Mouse (Mus musculus) heart, embryonic 11.5 days (tissue): ENCODE measurements around the gene Muc3. TPM values are rescaled to one million over a fixed set of nuclear protein-coding genes. Genes with fewer than 3 reads are reported as not detected.

Source experiments
- ATAC-seq: fragments of 200-750 bp; cut with Nextera tagmentation; replicated peaks from 2 replicates; pipeline ENCODE4 v1.8.0; 2017; ENCODE audit warnings: moderate library complexity; ENCODE audit not compliant: insufficient number of reproducible peaks, low FRiP score, low TSS enrichment
- H3K27ac ChIP-seq: fragments of 300-500 bp; sonication (generic); 2 replicates; pipeline ENCODE4 v1.5.1; 2014; ENCODE audit warnings: mild to moderate bottlenecking, low read depth, low read length
- H3K27me3 ChIP-seq: fragments of 300-500 bp; sonication (generic); 2 replicates; pipeline ENCODE4 v1.6.1; 2014; ENCODE audit warnings: mild to moderate bottlenecking, low read length, mixed read lengths; ENCODE audit not compliant: control insufficient read depth, insufficient read depth
- H3K36me3 ChIP-seq: fragments of 300-500 bp; sonication (generic); 2 replicates; pipeline ENCODE4 v1.6.1; 2014; ENCODE audit warnings: mild to moderate bottlenecking, low read length, moderate library complexity, mixed read lengths; ENCODE audit not compliant: control insufficient read depth, insufficient read depth
- H3K4me1 ChIP-seq: fragments of 300-500 bp; sonication (generic); 2 replicates; pipeline ENCODE4 v1.6.1; 2014; ENCODE audit warnings: low read length; ENCODE audit not compliant: control insufficient read depth, insufficient read depth
- H3K4me2 ChIP-seq: fragments of 300-500 bp; sonication (generic); 2 replicates; pipeline ENCODE4 v1.6.1; 2014; ENCODE audit warnings: mild to moderate bottlenecking, moderate library complexity
- H3K4me3 ChIP-seq: fragments of 300-500 bp; sonication (generic); 2 replicates; pipeline ENCODE4 v1.5.1; 2014; ENCODE audit warnings: low read depth, low read length
- H3K9ac ChIP-seq: fragments of 300-500 bp; sonication (generic); 2 replicates; pipeline ENCODE4 v1.6.1; 2014; ENCODE audit warnings: mild to moderate bottlenecking, low read depth, low read length, moderate library complexity
- H3K9me3 ChIP-seq: fragments of 300-500 bp; sonication (generic); replicated peaks from 2 replicates; pipeline ENCODE4 v1.6.1; 2016; ENCODE audit warnings: low read length; ENCODE audit not compliant: control insufficient read depth
- WGBS: fragments of 180-500 bp; shearing (Covaris S2); extraction: QIAGEN DNeasy Blood & Tissue Kit; methylation state at CpG from one replicate; pipeline ENCODE4 v1.1.7; 2014; ENCODE audit not compliant: insufficient replicate concordance; 5-methylcytosine and 5-hydroxymethylcytosine counted together
- polyA plus RNA-seq: library from polyadenylated mRNA; unstranded; fragments of >200 nt; fragmentation: Nextera tagmentation; extraction: Ambion mirVana; gene quantifications from 2 replicates; pipeline ENCODE4 v1.2.1, GENCODE M21; 2014

Gene Muc3
- polyA plus RNA-seq, 1 experiment from 2014 or later, result not detected

GRCm38 (mm10) chr5:137171478-137171877 lies 22.4 kb upstream of the Muc3 start:
- ATAC-seq, result no peak
- Histone ChIP-seq H3K4me2 (no peak overlapping the region), H3K4me1 (no peaks in the 10 kb centered on the region), H3K9ac (no peak overlapping the region), H3K4me3 (no peak overlapping the region), H3K27me3 (peaks cover 7% of the 10 kb centered on the region), H3K27ac (no peak overlapping the region), H3K36me3 (no peaks in the 10 kb centered on the region), H3K9me3 (no peaks in the 10 kb centered on the region)
- 75% methylated on average over 7 of the region's 7 CpGs for WGBS

GRCm38 (mm10) chr5:137170836-137171380 lies 21.8 kb upstream of the Muc3 start:
- Histone ChIP-seq H3K4me3 (no peak overlapping the region), H3K4me1 (no peaks in the 10 kb centered on the region), H3K9me3 (no peaks in the 10 kb centered on the region), H3K9ac (no peak overlapping the region), H3K27me3 (peaks cover 7% of the 10 kb centered on the region), H3K27ac (no peak overlapping the region), H3K36me3 (no peaks in the 10 kb centered on the region), H3K4me2 (no peak overlapping the region)
- no peak for ATAC-seq
- WGBS, result 68% methylated on average over 9 of the region's 9 CpGs

GRCm38 (mm10) chr5:137167539-137167938 lies 18.4 kb upstream of the Muc3 start:
- no peak for ATAC-seq
- H3K36me3 ChIP-seq, result no peaks in the 10 kb centered on the region
- 69% methylated on average over 6 of the region's 6 CpGs for WGBS
- H3K9ac ChIP-seq, result no peak overlapping the region
- peaks cover 12% of the 10 kb centered on the region for H3K27me3 ChIP-seq
- no peak overlapping the region for H3K4me3 ChIP-seq
- H3K27ac ChIP-seq, result no peak overlapping the region
- no peaks in the 10 kb centered on the region for H3K9me3 ChIP-seq
- H3K4me2 ChIP-seq, result no peak overlapping the region
- no peaks in the 10 kb centered on the region for H3K4me1 ChIP-seq

GRCm38 (mm10) chr5:137166012-137166411 lies 16.9 kb upstream of the Muc3 start:
- no peak for ATAC-seq
- Histone ChIP-seq H3K4me1 (no peaks in the 10 kb centered on the region), H3K36me3 (no peaks in the 10 kb centered on the region), H3K27me3 (peaks cover 8% of the 10 kb centered on the region; the same call in 1 of the 2 replicates), H3K9ac (no peak overlapping the region), H3K9me3 (no peaks in the 10 kb centered on the region), H3K4me2 (no peak overlapping the region), H3K27ac (no peak overlapping the region), H3K4me3 (no peak overlapping the region)
- 63% methylated on average over 9 of the region's 9 CpGs for WGBS

- H3K9ac ChIP-seq, result no peak overlapping the region
- H3K27me3 ChIP-seq, result peaks cover 5% of the 10 kb centered on the region; the same call in 1 of the 2 replicates
- no peak for ATAC-seq
- H3K4me3 ChIP-seq, result no peak overlapping the region
- no peaks in the 10 kb centered on the region for H3K9me3 ChIP-seq
- H3K4me2 ChIP-seq, result no peak overlapping the region
- H3K4me1 ChIP-seq, result no peaks in the 10 kb centered on the region
- H3K27ac ChIP-seq, result no peak overlapping the region
- 66% methylated on average over 4 of the region's 4 CpGs for WGBS
- H3K36me3 ChIP-seq, result no peaks in the 10 kb centered on the region
Measured at GRCm38 (mm10) chr5:137161853-137162252, 12.7 kb upstream of the Muc3 start.

- Histone ChIP-seq H3K4me1 (no peaks in the 10 kb centered on the region), H3K9ac (no peak overlapping the region), H3K9me3 (no peaks in the 10 kb centered on the region), H3K36me3 (no peaks in the 10 kb centered on the region), H3K4me2 (no peak overlapping the region), H3K27me3 (no peaks in the 10 kb centered on the region), H3K27ac (no peak overlapping the region), H3K4me3 (no peak overlapping the region)
- WGBS, result 26% methylated on average over 11 of the region's 11 CpGs
- no peak for ATAC-seq
Measured at GRCm38 (mm10) chr5:137159461-137159860, 10.3 kb upstream of the Muc3 start.

- H3K4me1 ChIP-seq, result no peaks in the 10 kb centered on the region
- H3K36me3 ChIP-seq, result no peaks in the 10 kb centered on the region
- H3K4me2 ChIP-seq, result no peak overlapping the region
- ATAC-seq, result no peak
- 85% methylated on average over 5 of the region's 5 CpGs for WGBS
- H3K4me3 ChIP-seq, result no peak overlapping the region
- peaks cover 2% of the 10 kb centered on the region; the same call in 1 of the 2 replicates for H3K9me3 ChIP-seq
- no peak overlapping the region for H3K9ac ChIP-seq
- H3K27ac ChIP-seq, result no peak overlapping the region
- no peaks in the 10 kb centered on the region for H3K27me3 ChIP-seq
Measured at GRCm38 (mm10) chr5:137153289-137153688, 4.2 kb upstream of the Muc3 start.

GRCm38 (mm10) chr5:137152623-137153022 lies 3.5 kb upstream of the Muc3 start:
- no peaks in the 10 kb centered on the region for H3K4me1 ChIP-seq
- no peak; the same call in 1 of the 2 replicates for ATAC-seq
- no peaks in the 10 kb centered on the region for H3K36me3 ChIP-seq
- peaks cover 2% of the 10 kb centered on the region; the same call in 1 of the 2 replicates for H3K9me3 ChIP-seq
- WGBS, result 64% methylated on average over 2 of the region's 2 CpGs
- no peak overlapping the region for H3K27ac ChIP-seq
- no peak overlapping the region for H3K4me2 ChIP-seq
- H3K27me3 ChIP-seq, result no peaks in the 10 kb centered on the region
- H3K4me3 ChIP-seq, result no peak overlapping the region
- no peak overlapping the region for H3K9ac ChIP-seq

- Histone ChIP-seq H3K36me3 (no peaks in the 10 kb centered on the region), H3K9ac (no peak overlapping the region), H3K9me3 (no peaks in the 10 kb centered on the region), H3K27ac (no peak overlapping the region), H3K27me3 (no peaks in the 10 kb centered on the region), H3K4me2 (no peak overlapping the region), H3K4me3 (no peak overlapping the region), H3K4me1 (no peaks in the 10 kb centered on the region)
- 0% methylated on average over 3 of the region's 3 CpGs for WGBS
- ATAC-seq, result no peak
Measured at GRCm38 (mm10) chr5:137140836-137141235, 8.3 kb downstream of the Muc3 start.
